Mouse (Mus musculus) spleen, adult 2 months (tissue): ENCODE results near the gene Vamp1.

Experiments
- CTCF ChIP-seq: fragments of 200-500 bp; IDR thresholded peaks from 2 replicates; pipeline ENCODE4 v1.5.1; 2011; ENCODE audit warnings: mild to moderate bottlenecking, inconsistent platforms; ENCODE audit not compliant: insufficient read depth, insufficient read length, insufficient replicate concordance; ENCODE audit errors: extremely low read depth
- POLR2A ChIP-seq: fragments of 200-500 bp; IDR thresholded peaks from 2 replicates; pipeline ENCODE4 v1.6.1; 2011; ENCODE audit warnings: low read depth, low read length, inconsistent platforms

GRCm38 (mm10) chr6:125233816-125234519 lies 18.6 kb downstream of the Vamp1 start:
- TF ChIP-seq POLR2A, result no peak
- no peak for TF ChIP-seq CTCF
